ENCODE assay signal across 15 mouse cellular contexts in the genomic region with DNA sequence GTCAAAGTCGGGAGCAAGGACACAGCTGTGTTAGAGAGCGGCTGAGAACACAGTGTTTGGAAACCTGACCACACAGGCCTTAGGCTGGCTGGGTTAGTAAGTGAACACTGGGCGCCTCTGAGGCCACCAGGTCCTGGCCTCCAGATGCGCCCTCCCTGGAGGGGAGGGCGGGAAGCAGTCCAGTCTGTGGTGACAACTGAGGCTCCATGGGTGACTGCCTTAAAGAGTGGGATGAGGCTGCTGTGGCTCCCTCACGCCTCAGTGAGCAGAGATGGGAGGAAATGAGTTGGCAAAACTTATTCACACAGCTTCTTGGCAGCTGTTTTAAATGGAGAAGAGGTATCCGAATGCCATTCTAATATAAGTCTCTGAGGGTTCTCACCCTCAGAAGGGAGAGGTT. TPM values are rescaled to one million over a fixed set of nuclear protein-coding genes. Genes with fewer than 3 reads are reported as not detected.
DNase-seq lines count a peak whose midpoint lies in the region; ATAC-seq and TF ChIP-seq lines count a peak whose summit lies in the region.
"Had no signal": no experiment of that assay in that cellular context is flagged by ENCODE, and none has a peak within 500 bp of the region (broad histone marks: within the 10 kb centered on the region; RNA-seq: fewer than 3 reads in every experiment).

No protein-coding gene starts in this region.

- 50% methylated on average over 7 of the region's 7 CpGs for WGBS in heart, postnatal 0 days
- 57% methylated on average over 7 of the region's 7 CpGs for WGBS in heart, embryonic 11.5 days (ENCODE audit: insufficient replicate concordance)
- 56% methylated on average over 7 of the region's 7 CpGs for WGBS in liver, embryonic 11.5 days

- H3K36me3 ChIP-seq in heart, postnatal 0 days (replicated peaks; ENCODE audit: control insufficient read depth, insufficient read depth, low read length): no peaks in the 10 kb centered on the region
- no peaks in the 10 kb centered on the region for H3K36me3 ChIP-seq in heart, embryonic 11.5 days (ENCODE audit: control insufficient read depth, insufficient read depth, low read length)
- H3K36me3 ChIP-seq in liver, embryonic 11.5 days (ENCODE audit: control insufficient read depth, insufficient read depth, low read length): no peaks in the 10 kb centered on the region
- H3K36me3 ChIP-seq: heart, embryonic 15.5 days; limb, embryonic 13.5 days had no signal

- peaks cover 10% of the 10 kb centered on the region for H3K4me1 ChIP-seq in heart, postnatal 0 days (ENCODE audit: control insufficient read depth, insufficient read depth)
- peaks cover 16% of the 10 kb centered on the region; the same call in 1 of the 2 replicates for H3K4me1 ChIP-seq in heart, embryonic 11.5 days (ENCODE audit: control insufficient read depth, insufficient read depth, low read length)
- H3K4me1 ChIP-seq in liver, embryonic 11.5 days (replicated peaks; ENCODE audit: control insufficient read depth, insufficient read depth, low read length): 0 out of 2 replicates have a peak, but pooled peaks cover 2% of the 10 kb centered on the region

- no peak overlapping the region for H3K9ac ChIP-seq in heart, postnatal 0 days (replicated peaks; ENCODE audit: low read depth, low read length)
- H3K9ac ChIP-seq in heart, embryonic 11.5 days (ENCODE audit: low read depth, low read length): no peak overlapping the region
- no peak overlapping the region for H3K9ac ChIP-seq in liver, embryonic 11.5 days (ENCODE audit: low read depth, low read length)
- H3K9ac ChIP-seq: forebrain, postnatal 0 days; limb, embryonic 13.5 days had no signal

- no peak overlapping the region for H3K4me3 ChIP-seq in heart, postnatal 0 days (ENCODE audit: low read depth, low read length)
- H3K4me3 ChIP-seq in heart, embryonic 11.5 days (ENCODE audit: low read depth, low read length): no peak overlapping the region
- H3K4me3 ChIP-seq in liver, embryonic 11.5 days (ENCODE audit: low read depth, low read length): no peak overlapping the region
- H3K4me3 ChIP-seq: heart, embryonic 15.5 days; limb, embryonic 13.5 days had no signal

- H3K4me2 ChIP-seq in heart, postnatal 0 days (ENCODE audit: low read depth, low read length): no peak overlapping the region
- no peak overlapping the region for H3K4me2 ChIP-seq in heart, embryonic 11.5 days
- H3K4me2 ChIP-seq in liver, embryonic 11.5 days: no peak overlapping the region
- H3K4me2 ChIP-seq: heart, embryonic 15.5 days; limb, embryonic 13.5 days had no signal

- no peak for TF ChIP-seq EP300 in heart, postnatal 0 days (IDR thresholded peaks at IDR 0.05; ENCODE audit: low read depth)

- no peaks in the 10 kb centered on the region for H3K27me3 ChIP-seq in heart, postnatal 0 days (ENCODE audit: control insufficient read depth, insufficient read depth, low read length)
- H3K27me3 ChIP-seq in heart, embryonic 11.5 days (ENCODE audit: control insufficient read depth, insufficient read depth, low read length): 0 out of 2 replicates have a peak, but pooled peaks cover 2% of the 10 kb centered on the region
- no peaks in the 10 kb centered on the region for H3K27me3 ChIP-seq in liver, embryonic 11.5 days (replicated peaks; ENCODE audit: control insufficient read depth, insufficient read depth, low read length)

- no peaks in the 10 kb centered on the region for H3K9me3 ChIP-seq in heart, postnatal 0 days (replicated peaks; ENCODE audit: control insufficient read depth, low read length)
- no peaks in the 10 kb centered on the region for H3K9me3 ChIP-seq in heart, embryonic 11.5 days (replicated peaks; ENCODE audit: control insufficient read depth, low read length)
- H3K9me3 ChIP-seq in liver, embryonic 11.5 days (ENCODE audit: control insufficient read depth, low read length): no peaks in the 10 kb centered on the region
- H3K9me3 ChIP-seq: heart, embryonic 15.5 days; limb, embryonic 13.5 days had no signal

- no peak for DNase-seq in heart, postnatal 0 days (ENCODE audit: low spot score)
- no peak for DNase-seq in liver, embryonic 11.5 days (ENCODE audit: low spot score)
- no peak for DNase-seq in liver
- DNase-seq in brain, adult 2 months (ENCODE audit: low read depth, low spot score): peak; percentile 41
- DNase-seq in retina, postnatal 1 day: peak; percentile 36
- no peak for DNase-seq in cerebellum, adult 18-20 months
- DNase-seq: adrenal gland, postnatal 25 days; cerebellum, postnatal 36 days; forebrain, postnatal 0 days; gastrocnemius, postnatal 14 days; lung, adult 2 months; lung, postnatal 4 days had no signal

- H3K27ac ChIP-seq in heart, postnatal 0 days (ENCODE audit: low read depth): 0 out of 2 replicates have a peak overlapping the region, but pooled peaks have one; percentile 16
- no peak overlapping the region for H3K27ac ChIP-seq in heart, embryonic 11.5 days (ENCODE audit: low read depth, low read length)
- H3K27ac ChIP-seq in liver, embryonic 11.5 days (ENCODE audit: low read depth, low read length): no peak overlapping the region
- H3K27ac ChIP-seq: heart, embryonic 15.5 days; limb, embryonic 13.5 days had no signal

- TF ChIP-seq CTCF in heart, postnatal 0 days (IDR thresholded peaks at IDR 0.05; ENCODE audit: low read depth): no peak

- no peak for ATAC-seq in heart, postnatal 0 days (ENCODE audit: insufficient read depth, low read depth)
- ATAC-seq in heart, embryonic 11.5 days (replicated peaks; ENCODE audit: insufficient number of reproducible peaks, low FRiP score, low TSS enrichment): no peak
- ATAC-seq in liver, embryonic 11.5 days (replicated peaks; ENCODE audit: low FRiP score): 0 out of 2 replicates have a peak, but pooled peaks have one; percentile 29
- ATAC-seq: forebrain, postnatal 0 days had no signal

RNA-seq across cellular contexts. Expression of gene Cds1, which starts 51.9 kb away (rescaled TPM):
- 7.0 and 7.1 TPM in 2 replicates for total RNA-seq in heart, postnatal 0 days (2014; rRNA removed; ENCODE audit: low replicate concordance)
- polyA plus RNA-seq in heart, postnatal 0 days (2015; fragmentation: Nextera tagmentation; extraction: Ambion mirVana): 0.45 and 0.48 TPM in 2 replicates
- polyA plus RNA-seq in heart, embryonic 11.5 days (2014; fragmentation: Nextera tagmentation; extraction: Ambion mirVana): 0.52 and 0.60 TPM in 2 replicates
- 0.23 and 0.36 TPM in 2 replicates for polyA plus RNA-seq in liver, embryonic 11.5 days (2014; fragmentation: Nextera tagmentation; extraction: Ambion mirVana)

Comparison
In these comparisons a context has a peak if more than half of its experiments do, and no peak if none do; other contexts are left out.
1. DNase-seq: peak in brain, adult 2 months (single experiment) and retina, postnatal 1 day (single experiment); none in heart, postnatal 0 days (single experiment), liver, embryonic 11.5 days (single experiment), liver (single experiment) and cerebellum, adult 18-20 months (0 of 2).